Mouse (Mus musculus) brain, embryonic 14.5 days (tissue): ENCODE measurements at regions not wholly inside any gene's neighbourhood (a gene's known extent, or its start where the extent isn't known, plus 50 kb on each side); places are given as distances from the start of the nearest gene placed in this dataset.

Experiments
- CTCF ChIP-seq: fragments of 200-500 bp; IDR thresholded peaks from 2 replicates; pipeline ENCODE4 v1.5.1; 2012; ENCODE audit warnings: inconsistent platforms, mild to moderate bottlenecking, moderate library complexity, borderline replicate concordance; ENCODE audit not compliant: insufficient read depth, insufficient read length; ENCODE audit errors: extremely low read depth
- POLR2A ChIP-seq: fragments of 200-500 bp; IDR thresholded peaks from 2 replicates; pipeline ENCODE4 v1.6.1; 2012; ENCODE audit warnings: mild to moderate bottlenecking, inconsistent platforms, borderline replicate concordance; ENCODE audit not compliant: poor library complexity, insufficient read depth, insufficient read length, severe bottlenecking; ENCODE audit errors: extremely low read depth

DNA sequence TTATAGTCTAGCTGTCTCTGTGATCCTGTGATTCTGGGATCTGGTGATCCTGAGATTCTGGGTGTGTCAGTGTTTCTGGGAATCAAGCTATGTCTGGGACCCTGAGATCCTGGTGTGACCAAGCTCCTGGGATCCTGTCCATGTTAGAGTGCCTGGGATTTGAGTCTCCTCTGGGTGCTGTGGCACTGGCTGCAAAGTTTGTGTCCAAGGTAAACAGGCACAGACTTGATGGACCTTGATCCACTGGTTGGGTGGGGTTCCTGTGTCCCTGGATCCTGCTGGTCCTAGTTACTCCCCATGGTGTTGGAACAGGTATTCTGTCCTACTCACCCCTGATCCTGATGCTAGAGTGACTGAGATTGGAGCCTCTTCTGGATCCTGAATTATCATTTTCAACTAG is 818.4 kb downstream of the Triml1 start:
- TF ChIP-seq CTCF: no peak
- no peak for TF ChIP-seq POLR2A
